Mouse (Mus musculus): Measurements from ENCODE around the gene 3110082I17Rik.

- TF ChIP-seq CTCF (IDR thresholded peaks at IDR 0.05; ENCODE audit: low read depth) (no peak), EP300 (optimal IDR thresholded peaks at IDR 0.05) (no peak)
These were observed 115.0 kb downstream of the 3110082I17Rik start for GRCm38 (mm10) chr5:139345364-139345714.

Measured in stomach, postnatal 0 days (tissue).